Mouse (Mus musculus) cerebral cortex, adult 2 months (tissue): Measurements from ENCODE around the gene Tigd2.

Source experiments
- WGBS: fragments of 180-500 bp; shearing (Covaris S2); methylation state at CpG from one replicate; pipeline ENCODE4 v1.1.7; 2018; 5-methylcytosine and 5-hydroxymethylcytosine counted together

Gene Tigd2

GRCm38 (mm10) chr6:59208685-59209298, at the start of gene Tigd2:
Gene Tigd2, plus strand, starts transcription at chr6:59208870.
- whole genome bisulfite sequencing, result under 1% methylated on average over 62 of the region's 62 CpGs

GRCm38 (mm10) chr6:59161801-59162478, 46.7 kb upstream of the Tigd2 start:
- WGBS, result 92% methylated on average over 4 of the region's 4 CpGs

GRCm38 (mm10) chr6:59162887-59163286, 45.8 kb upstream of the Tigd2 start:
- 75% methylated on average over 2 of the region's 2 CpGs for WGBS

DNA sequence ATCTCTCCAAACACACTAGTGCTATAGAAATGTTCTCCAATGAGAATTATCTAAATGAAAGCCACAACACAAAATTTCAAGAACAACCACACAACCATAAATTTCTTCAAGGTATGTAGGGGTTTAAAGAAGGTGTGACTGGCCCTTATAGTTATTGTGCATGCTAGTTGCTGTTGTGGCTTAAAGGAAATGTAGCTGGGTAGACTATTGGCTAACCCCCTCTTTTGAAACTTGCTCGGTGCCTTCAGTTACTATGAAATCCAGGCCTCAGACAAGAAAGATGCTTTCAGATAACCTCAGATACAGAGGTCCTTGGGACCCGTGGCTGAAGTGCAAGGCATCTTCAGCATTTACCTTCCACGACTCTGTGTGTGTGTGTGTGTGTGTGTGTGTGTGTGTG, 45.3 kb upstream of the Tigd2 start:
- WGBS, result 95% methylated on average over 3 of the region's 3 CpGs

DNA sequence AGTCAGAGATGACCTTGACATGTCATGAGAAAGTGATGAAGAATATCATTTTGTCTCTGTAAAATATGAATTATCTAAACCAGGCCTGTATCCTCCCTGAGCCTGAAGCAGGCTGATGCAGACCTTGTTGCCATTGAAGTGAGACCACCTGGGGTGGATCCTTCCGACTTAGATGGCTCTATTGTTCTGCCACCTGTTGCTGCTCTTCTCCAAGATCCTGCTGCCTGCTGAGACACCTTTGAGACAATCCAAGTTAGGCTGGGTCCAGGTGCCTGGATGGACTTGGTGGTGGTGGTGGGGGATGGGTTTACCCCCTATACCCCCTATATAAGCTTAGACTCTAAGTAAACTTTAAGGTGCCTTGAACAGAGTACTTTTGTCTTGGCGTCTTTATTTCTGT, 39.7 kb upstream of the Tigd2 start:
- 44% methylated on average over 2 of the region's 2 CpGs for whole genome bisulfite sequencing

- WGBS, result 91% methylated on average over 3 of the region's 3 CpGs
Observed at GRCm38 (mm10) chr6:59171230-59171629, 37.4 kb upstream of the Tigd2 start.

- WGBS, result 57% methylated on average over 1 of the region's 1 CpGs
Observed at GRCm38 (mm10) chr6:59173940-59174339, 34.7 kb upstream of the Tigd2 start.

- WGBS, result 82% methylated on average over 3 of the region's 3 CpGs
Observed at GRCm38 (mm10) chr6:59178051-59178450, 30.6 kb upstream of the Tigd2 start.

- WGBS, result 36% methylated on average over 7 of the region's 7 CpGs
Observed at GRCm38 (mm10) chr6:59180376-59180996, 28.2 kb upstream of the Tigd2 start.

- WGBS, result 35% methylated on average over 13 of the region's 13 CpGs
Observed at GRCm38 (mm10) chr6:59185010-59185699, 23.5 kb upstream of the Tigd2 start.

DNA sequence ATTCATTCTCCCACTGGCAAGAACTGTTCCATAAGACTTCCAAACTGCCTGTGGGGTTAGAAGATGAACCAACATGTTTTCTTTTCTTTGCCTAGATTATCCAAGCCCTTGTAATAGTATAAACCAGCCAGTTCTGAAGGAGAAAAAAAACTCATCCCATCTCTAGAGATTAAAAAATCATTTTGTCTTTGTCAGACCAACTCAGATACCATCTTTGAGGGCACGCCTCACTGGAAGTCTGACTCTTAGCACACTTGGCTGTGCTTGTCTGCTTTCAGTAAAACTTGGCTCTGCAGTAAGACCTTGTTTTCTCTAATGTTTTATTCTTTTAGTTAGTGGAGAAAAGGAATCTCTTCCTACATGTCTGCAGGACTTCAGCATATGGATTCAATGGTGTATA, 18.7 kb upstream of the Tigd2 start:
- WGBS, result 84% methylated on average over 1 of the region's 1 CpGs

- WGBS, result 67% methylated on average over 3 of the region's 3 CpGs
Observed at GRCm38 (mm10) chr6:59194518-59194917, 14.2 kb upstream of the Tigd2 start.

DNA sequence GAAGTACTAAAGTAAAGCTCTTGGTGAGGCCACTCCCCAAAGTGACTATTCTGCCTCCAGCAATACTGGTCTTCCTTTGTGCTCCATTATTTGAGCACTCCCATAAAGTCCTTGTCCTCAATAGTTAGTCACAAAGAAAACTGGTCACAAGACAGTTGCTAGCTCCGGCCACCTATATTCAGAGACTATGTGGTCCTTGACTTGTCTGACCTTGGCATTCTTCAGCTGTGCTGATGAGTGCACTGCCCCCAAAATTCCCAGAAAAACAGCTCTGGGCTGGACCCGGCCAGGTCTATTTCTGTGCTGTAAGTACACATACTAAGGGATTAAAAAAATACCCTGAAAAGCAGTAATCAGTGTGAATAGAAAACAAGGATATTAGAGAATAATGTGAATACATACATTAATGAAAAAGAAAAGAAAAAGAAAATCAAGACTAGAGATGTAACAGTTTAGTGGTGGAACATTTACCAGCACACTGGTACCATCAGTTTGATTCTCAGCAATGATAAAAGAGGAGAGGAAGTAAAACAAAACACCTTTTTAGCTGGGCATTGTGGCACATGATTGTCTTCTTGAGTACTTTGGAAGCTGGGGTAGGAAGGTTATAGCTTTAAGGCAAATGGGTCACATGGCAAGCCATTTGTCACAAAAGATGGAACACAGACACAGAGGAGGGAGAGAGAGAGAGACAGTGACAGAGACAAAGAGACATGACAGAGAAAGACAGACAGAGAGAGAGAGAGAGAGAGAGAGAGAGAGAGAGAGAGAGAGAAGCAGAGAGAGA, 12.6 kb upstream of the Tigd2 start:
- 84% methylated on average over 2 of the region's 2 CpGs for WGBS

GRCm38 (mm10) chr6:59198356-59198755, 10.3 kb upstream of the Tigd2 start:
- WGBS, result 62% methylated on average over 3 of the region's 3 CpGs

DNA sequence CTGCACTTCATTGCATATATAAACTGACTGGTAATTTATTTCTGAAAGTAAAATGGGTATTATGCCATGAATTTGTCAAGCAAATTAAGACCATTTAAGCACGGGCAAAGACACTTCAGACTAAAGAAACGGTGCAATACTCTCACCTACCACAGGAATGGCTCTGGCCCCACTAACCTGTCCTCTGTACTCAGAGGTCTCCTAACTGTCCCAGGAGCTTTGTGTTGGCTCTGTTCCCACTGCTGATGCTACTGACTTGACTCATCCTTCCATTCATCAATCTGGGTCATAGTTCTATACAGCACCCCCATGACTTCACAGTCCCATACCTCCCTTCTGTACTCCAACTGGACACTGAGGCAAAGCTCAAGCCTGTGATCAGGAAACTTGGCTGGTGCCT, 9.6 kb upstream of the Tigd2 start:
- 78% methylated on average over 2 of the region's 2 CpGs for WGBS

- WGBS, result 100% methylated on average over 1 of the region's 1 CpGs
Observed at GRCm38 (mm10) chr6:59207561-59207960, 1.1 kb upstream of the Tigd2 start.

GRCm38 (mm10) chr6:59209299-59209707, 633 bp downstream of the Tigd2 start:
- WGBS, result 9% methylated on average over 5 of the region's 5 CpGs

GRCm38 (mm10) chr6:59249675-59250074, 41.0 kb downstream of the Tigd2 start:
- 12% methylated on average over 2 of the region's 2 CpGs for WGBS

- 37% methylated on average over 1 of the region's 1 CpGs for WGBS
Observed at GRCm38 (mm10) chr6:59255909-59256308, 47.2 kb downstream of the Tigd2 start.
